ENCODE assay signal across 12 mouse cellular contexts in genomic region chr2:167510485-167510884, GRCm38 (mm10). TPM values are rescaled to one million over a fixed set of nuclear protein-coding genes. Genes with fewer than 3 reads are reported as not detected.
DNase-seq lines count a peak whose midpoint lies in the region; ATAC-seq and TF ChIP-seq lines count a peak whose summit lies in the region.
"Had no signal": no experiment of that assay in that cellular context is flagged by ENCODE, and none has a peak within 500 bp of the region (broad histone marks: within the 10 kb centered on the region; RNA-seq: fewer than 3 reads in every experiment).

No protein-coding gene starts in this region.

- H3K36me3 ChIP-seq in lung, postnatal 0 days (ENCODE audit: insufficient read depth, low read length): peaks cover 37% of the 10 kb centered on the region

- H3K27me3 ChIP-seq in lung, postnatal 0 days (replicated peaks; ENCODE audit: insufficient read depth, low read length): no peaks in the 10 kb centered on the region

- H3K4me3 ChIP-seq in lung, postnatal 0 days (ENCODE audit: low read depth, low read length): no peak overlapping the region
- no peak overlapping the region for H3K4me3 ChIP-seq in lung, adult 2 months (replicated peaks; ENCODE audit: extremely low read depth, low read depth, low read length)

- no peak for TF ChIP-seq POLR2A in lung, adult 2 months (IDR thresholded peaks at IDR 0.05; ENCODE audit: borderline replicate concordance, extremely low read depth, low read depth, low read length)

- TF ChIP-seq CTCF in lung, postnatal 0 days (IDR thresholded peaks at IDR 0.05): no peak
- no peak for TF ChIP-seq CTCF in lung, adult 2 months (IDR thresholded peaks at IDR 0.05; ENCODE audit: insufficient read depth, low read length)

- 43% methylated on average over 3 of the region's 3 CpGs for WGBS in lung, postnatal 0 days
- 29% methylated on average over 3 of the region's 3 CpGs for WGBS in lung, adult 2 months

- ATAC-seq in lung, postnatal 0 days: no peak
- peak; percentile 72 for ATAC-seq in erythroblast, adult 5-6 weeks (replicated peaks; ENCODE audit: low FRiP score, poor library complexity, severe bottlenecking)
- peak; percentile 59 to 73 for ATAC-seq in hematopoietic stem cell, adult 5-6 weeks (replicated peaks in 1 of 2; ENCODE audit: insufficient read depth in 1 of 2, low FRiP score in 2 of 2, low TSS enrichment in 1 of 2, low read depth in 1 of 2, poor library complexity in 2 of 2, severe bottlenecking in 2 of 2)

- DNase-seq in lung, postnatal 0 days (ENCODE audit: low spot score): peak; percentile 40
- DNase-seq in lung, adult 2 months: no peak
- peak; percentile 57 for DNase-seq in thymus, postnatal 14 days
- DNase-seq in right cerebral cortex, postnatal 14 days: no peak
- DNase-seq in yolk sac, embryonic 10.5 days (ENCODE audit: low spot score): no peak
- DNase-seq: adrenal gland, adult 8-10 months; cerebellum, adult 11-12 months; gastrocnemius, postnatal 36 days; kidney, adult 9 months had no signal

- no peak overlapping the region for H3K4me2 ChIP-seq in lung, postnatal 0 days (replicated peaks; ENCODE audit: low read depth, low read length)

- no peaks in the 10 kb centered on the region for H3K9me3 ChIP-seq in lung, postnatal 0 days (ENCODE audit: low read length)

- peaks cover 12% of the 10 kb centered on the region; the same call in 1 of the 2 replicates for H3K4me1 ChIP-seq in lung, postnatal 0 days (ENCODE audit: insufficient read depth, low read depth, low read length)
- H3K4me1 ChIP-seq in lung, adult 2 months (ENCODE audit: control insufficient read depth, insufficient read depth, low read length): peaks cover 11% of the 10 kb centered on the region

- no peak overlapping the region for H3K9ac ChIP-seq in lung, postnatal 0 days (replicated peaks; ENCODE audit: low read depth)

- no peak overlapping the region; the same call in 1 of the 2 replicates for H3K27ac ChIP-seq in lung, postnatal 0 days (ENCODE audit: low read length)
- H3K27ac ChIP-seq: macrophage had no signal

- TF ChIP-seq EP300 in lung, postnatal 0 days (IDR thresholded peaks at IDR 0.05): no peak

RNA-seq across cellular contexts. Expression of gene Spata2, which starts 17.8 kb away (rescaled TPM):
- polyA plus RNA-seq in lung, postnatal 0 days (2015; fragmentation: Nextera tagmentation; extraction: Ambion mirVana): 8.7 and 8.9 TPM in 2 replicates
- polyA plus RNA-seq in lung, adult 2 months (2012; rRNA removed): 23.3 and 23.5 TPM in 2 replicates
- 6.1 and 9.4 TPM in 2 replicates for total RNA-seq in erythroblast, adult 5-6 weeks (2015; ENCODE audit: low replicate concordance)
- total RNA-seq in erythroblast, adult 5-6 weeks (2017; ENCODE audit: low replicate concordance): 6.3 and 7.6 TPM in 2 replicates
- 11.6 and 16.9 TPM in 2 replicates for total RNA-seq in hematopoietic stem cell, adult 5-6 weeks (2017)

RNA-seq across cellular contexts. Expression of gene Rnf114, which starts 18.0 kb away (rescaled TPM):
- polyA plus RNA-seq in lung, postnatal 0 days (2015; fragmentation: Nextera tagmentation; extraction: Ambion mirVana): 111 and 119 TPM in 2 replicates
- 87.2 and 122 TPM in 2 replicates for polyA plus RNA-seq in lung, adult 2 months (2012; rRNA removed)
- total RNA-seq in erythroblast, adult 5-6 weeks (2015; ENCODE audit: low replicate concordance): 39.6 and 41.6 TPM in 2 replicates
- 32.3 and 41.5 TPM in 2 replicates for total RNA-seq in erythroblast, adult 5-6 weeks (2017; ENCODE audit: low replicate concordance)
- 43.0 and 53.4 TPM in 2 replicates for total RNA-seq in hematopoietic stem cell, adult 5-6 weeks (2017)

RNA-seq across cellular contexts. Expression of gene Snai1, which starts 27.5 kb away (rescaled TPM):
- 55.4 and 63.0 TPM in 2 replicates for polyA plus RNA-seq in lung, postnatal 0 days (2015; fragmentation: Nextera tagmentation; extraction: Ambion mirVana)
- 70.8 and 85.0 TPM in 2 replicates for polyA plus RNA-seq in lung, adult 2 months (2012; rRNA removed)
- not detected in 2 replicates for total RNA-seq in erythroblast, adult 5-6 weeks (2015; ENCODE audit: low replicate concordance)
- total RNA-seq in erythroblast, adult 5-6 weeks (2017; ENCODE audit: low replicate concordance): 0.70 TPM in 1 of 2 replicates, not detected in the other
- total RNA-seq in hematopoietic stem cell, adult 5-6 weeks (2017): not detected in 2 replicates
- polyA plus RNA-seq: macrophage had no signal

Comparison
In these comparisons a context has a peak if more than half of its experiments do, and no peak if none do; other contexts are left out.
1. DNase-seq: peak in lung, postnatal 0 days (single experiment) and thymus, postnatal 14 days (single experiment); none in lung, adult 2 months (single experiment), right cerebral cortex, postnatal 14 days (single experiment) and yolk sac, embryonic 10.5 days (single experiment).